Mouse (Mus musculus) embryonic facial prominence, embryonic 14.5 days (tissue): ENCODE measurements around the gene Ctbp2. TPM values are rescaled to one million over a fixed set of nuclear protein-coding genes. Genes with fewer than 3 reads are reported as not detected.

ENCODE experiments used
- ATAC-seq: fragments of 200-750 bp; cut with Nextera tagmentation; 2 replicates; pipeline ENCODE4 v1.8.0; 2017; ENCODE audit warnings: low read depth, moderate number of reproducible peaks, moderate TSS enrichment
- DNase-seq: peaks from one replicate; pipeline ENCODE4 v3.0.0-alpha.2; 2015; ENCODE audit warnings: low spot score
- H3K27ac ChIP-seq: fragments of 300-500 bp; sonication (generic); replicated peaks from 2 replicates; pipeline ENCODE4 v1.5.1; 2014; ENCODE audit warnings: low read depth, mild to moderate bottlenecking, low read length, moderate library complexity
- H3K27me3 ChIP-seq: fragments of 300-500 bp; sonication (generic); replicated peaks from 2 replicates; pipeline ENCODE4 v1.6.1; 2014; ENCODE audit warnings: low read length; ENCODE audit not compliant: control insufficient read depth, insufficient read depth
- H3K36me3 ChIP-seq: fragments of 300-500 bp; sonication (generic); 2 replicates; pipeline ENCODE4 v1.6.1; 2014; ENCODE audit warnings: low read length, mixed read lengths; ENCODE audit not compliant: control insufficient read depth, insufficient read depth
- H3K4me1 ChIP-seq: fragments of 300-500 bp; sonication (generic); 2 replicates; pipeline ENCODE4 v1.6.1; 2014; ENCODE audit warnings: antibody characterized with exemption, low read length; ENCODE audit not compliant: control insufficient read depth, insufficient read depth
- H3K4me2 ChIP-seq: fragments of 300-500 bp; sonication (generic); 2 replicates; pipeline ENCODE4 v1.6.1; 2014; ENCODE audit warnings: low read depth, mild to moderate bottlenecking, low read length, moderate library complexity, mixed read lengths
- H3K4me3 ChIP-seq: fragments of 300-500 bp; sonication (generic); 2 replicates; pipeline ENCODE4 v1.5.1; 2014; ENCODE audit warnings: low read depth, mild to moderate bottlenecking, low read length
- H3K9ac ChIP-seq: fragments of 300-500 bp; sonication (generic); 2 replicates; pipeline ENCODE4 v1.6.1; 2014; ENCODE audit warnings: low read depth, mild to moderate bottlenecking, low read length, moderate library complexity, mixed read lengths
- H3K9me3 ChIP-seq: fragments of 300-500 bp; sonication (generic); 2 replicates; pipeline ENCODE4 v1.6.1; 2016; ENCODE audit warnings: low read length; ENCODE audit not compliant: control insufficient read depth
- WGBS: fragments of 180-500 bp; shearing (Covaris S2); extraction: QIAGEN DNeasy Blood & Tissue Kit; methylation state at CpG from one replicate; pipeline ENCODE4 v1.1.7; 2014; 5-methylcytosine and 5-hydroxymethylcytosine counted together
- polyA plus RNA-seq: library from polyadenylated mRNA; unstranded; fragments of >200 nt; fragmentation: Nextera tagmentation; extraction: Ambion mirVana; gene quantifications from 2 replicates; pipeline ENCODE4 v1.2.1, GENCODE M21; 2014

The Ctbp2 gene
- polyA plus RNA-seq, 1 experiment from 2014 or later, result 63.0 TPM

GRCm38 (mm10) chr7:133011191-133011590 is 113.0 kb downstream of the Ctbp2 start:
- H3K9me3 ChIP-seq, result no peaks in the 10 kb centered on the region
- H3K36me3 ChIP-seq, result 0 out of 2 replicates have a peak, but pooled peaks cover 6% of the 10 kb centered on the region
- H3K9ac ChIP-seq, result no peak overlapping the region
- ATAC-seq (peak; percentile 60), DNase-seq (peak; percentile 85)
- H3K27ac ChIP-seq, result peak overlapping the region; percentile 36; the same call in 1 of the 2 replicates
- no peaks in the 10 kb centered on the region for H3K27me3 ChIP-seq
- WGBS, result 17% methylated on average over 5 of the region's 5 CpGs
- H3K4me2 ChIP-seq, result peak overlapping the region; percentile 1; the same call in 1 of the 2 replicates
- peaks cover 45% of the 10 kb centered on the region for H3K4me1 ChIP-seq
- no peak overlapping the region for H3K4me3 ChIP-seq

- H3K9me3 ChIP-seq, result no peaks in the 10 kb centered on the region
- 89% methylated on average over 3 of the region's 3 CpGs for WGBS
- peaks cover 39% of the 10 kb centered on the region for H3K4me1 ChIP-seq
- H3K36me3 ChIP-seq, result 0 out of 2 replicates have a peak, but pooled peaks cover 6% of the 10 kb centered on the region
- DNase-seq, result no peak
- H3K27ac ChIP-seq, result peak overlapping the region; percentile 36; the same call in 1 of the 2 replicates
- H3K4me2 ChIP-seq, result no peak overlapping the region
- H3K4me3 ChIP-seq, result no peak overlapping the region
- H3K27me3 ChIP-seq, result no peaks in the 10 kb centered on the region
- no peak for ATAC-seq
- H3K9ac ChIP-seq, result no peak overlapping the region
Measured at GRCm38 (mm10) chr7:133010477-133010876, 113.7 kb downstream of the Ctbp2 start.

- no peak for ATAC-seq
- WGBS, result 71% methylated on average over 8 of the region's 8 CpGs
- Histone ChIP-seq H3K36me3 (0 out of 2 replicates have a peak, but pooled peaks cover 6% of the 10 kb centered on the region), H3K27ac (no peak overlapping the region), H3K4me2 (no peak overlapping the region), H3K27me3 (no peaks in the 10 kb centered on the region), H3K9ac (no peak overlapping the region), H3K9me3 (no peaks in the 10 kb centered on the region), H3K4me3 (no peak overlapping the region), H3K4me1 (peaks cover 36% of the 10 kb centered on the region)
- no peak for DNase-seq
Measured at GRCm38 (mm10) chr7:133009676-133010075, 114.5 kb downstream of the Ctbp2 start.

- 97% methylated on average over 4 of the region's 4 CpGs for WGBS
- H3K27me3 ChIP-seq, result no peaks in the 10 kb centered on the region
- peaks cover 36% of the 10 kb centered on the region for H3K4me1 ChIP-seq
- H3K27ac ChIP-seq, result no peak overlapping the region
- ATAC-seq (no peak), DNase-seq (no peak)
- 0 out of 2 replicates have a peak, but pooled peaks cover 6% of the 10 kb centered on the region for H3K36me3 ChIP-seq
- H3K9ac ChIP-seq, result no peak overlapping the region
- no peaks in the 10 kb centered on the region for H3K9me3 ChIP-seq
- no peak overlapping the region for H3K4me2 ChIP-seq
- H3K4me3 ChIP-seq, result no peak overlapping the region
Measured at GRCm38 (mm10) chr7:133008663-133009062, 115.5 kb downstream of the Ctbp2 start.

- no peaks in the 10 kb centered on the region for H3K27me3 ChIP-seq
- H3K27ac ChIP-seq, result no peak overlapping the region
- no peak overlapping the region for H3K4me3 ChIP-seq
- H3K4me2 ChIP-seq, result no peak overlapping the region
- 75% methylated on average over 11 of the region's 11 CpGs for WGBS
- H3K4me1 ChIP-seq, result peaks cover 23% of the 10 kb centered on the region
- ATAC-seq (no peak), DNase-seq (no peak)
- H3K9me3 ChIP-seq, result no peaks in the 10 kb centered on the region
- 0 out of 2 replicates have a peak, but pooled peaks cover 6% of the 10 kb centered on the region for H3K36me3 ChIP-seq
- no peak overlapping the region for H3K9ac ChIP-seq
Measured at GRCm38 (mm10) chr7:133007343-133007742, 116.8 kb downstream of the Ctbp2 start.

- H3K27me3 ChIP-seq, result no peaks in the 10 kb centered on the region
- no peak overlapping the region for H3K4me3 ChIP-seq
- DNase-seq, result peak; percentile 56
- 0 out of 2 replicates have a peak, but pooled peaks cover 6% of the 10 kb centered on the region for H3K36me3 ChIP-seq
- no peaks in the 10 kb centered on the region for H3K9me3 ChIP-seq
- H3K27ac ChIP-seq, result no peak overlapping the region
- H3K9ac ChIP-seq, result no peak overlapping the region
- no peak overlapping the region for H3K4me2 ChIP-seq
- H3K4me1 ChIP-seq, result peaks cover 9% of the 10 kb centered on the region
- ATAC-seq, result no peak; the same call in 1 of the 2 replicates
- WGBS, result 67% methylated on average over 7 of the region's 7 CpGs
Measured at GRCm38 (mm10) chr7:133005772-133006171, 118.4 kb downstream of the Ctbp2 start.

- H3K9me3 ChIP-seq, result no peaks in the 10 kb centered on the region
- no peak overlapping the region for H3K27ac ChIP-seq
- peaks cover 9% of the 10 kb centered on the region for H3K36me3 ChIP-seq
- no peak overlapping the region for H3K4me3 ChIP-seq
- no peaks in the 10 kb centered on the region for H3K27me3 ChIP-seq
- H3K4me2 ChIP-seq, result no peak overlapping the region
- no peak; the same call in 1 of the 2 replicates for ATAC-seq
- peaks cover 3% of the 10 kb centered on the region for H3K4me1 ChIP-seq
- peak; percentile 90 for DNase-seq
- WGBS, result 13% methylated on average over 3 of the region's 3 CpGs
- no peak overlapping the region for H3K9ac ChIP-seq
Measured at GRCm38 (mm10) chr7:133003421-133003820, 120.7 kb downstream of the Ctbp2 start.

- no peaks in the 10 kb centered on the region; the same call in none of the 2 replicates for H3K4me1 ChIP-seq
Measured at GRCm38 (mm10) chr7:133002271-133002670, 121.9 kb downstream of the Ctbp2 start.

GRCm38 (mm10) chr7:133001388-133001787 is 122.8 kb downstream of the Ctbp2 start:
- 86% methylated on average over 3 of the region's 3 CpGs for WGBS
- no peak for DNase-seq

More at GRCm38 (mm10) chr7:133002271-133002670, 121.9 kb downstream of the Ctbp2 start:
- WGBS, result 76% methylated on average over 6 of the region's 6 CpGs
- no peak for DNase-seq
- no peaks in the 10 kb centered on the region for H3K9me3 ChIP-seq
- no peak overlapping the region for H3K27ac ChIP-seq
- H3K36me3 ChIP-seq, result peaks cover 20% of the 10 kb centered on the region
- no peak overlapping the region for H3K4me3 ChIP-seq
- no peaks in the 10 kb centered on the region for H3K27me3 ChIP-seq
- ATAC-seq, result no peak
- H3K9ac ChIP-seq, result no peak overlapping the region
- H3K4me2 ChIP-seq, result no peak overlapping the region

More at GRCm38 (mm10) chr7:133001388-133001787, 122.8 kb downstream of the Ctbp2 start:
- Histone ChIP-seq H3K4me1 (no peaks in the 10 kb centered on the region; the same call in 1 of the 2 replicates), H3K27me3 (no peaks in the 10 kb centered on the region), H3K9ac (no peak overlapping the region), H3K36me3 (peaks cover 27% of the 10 kb centered on the region), H3K27ac (no peak overlapping the region), H3K9me3 (no peaks in the 10 kb centered on the region), H3K4me3 (no peak overlapping the region), H3K4me2 (no peak overlapping the region)
- no peak for ATAC-seq
